17 mouse cellular contexts compared by ENCODE assay signal in the genomic region with DNA sequence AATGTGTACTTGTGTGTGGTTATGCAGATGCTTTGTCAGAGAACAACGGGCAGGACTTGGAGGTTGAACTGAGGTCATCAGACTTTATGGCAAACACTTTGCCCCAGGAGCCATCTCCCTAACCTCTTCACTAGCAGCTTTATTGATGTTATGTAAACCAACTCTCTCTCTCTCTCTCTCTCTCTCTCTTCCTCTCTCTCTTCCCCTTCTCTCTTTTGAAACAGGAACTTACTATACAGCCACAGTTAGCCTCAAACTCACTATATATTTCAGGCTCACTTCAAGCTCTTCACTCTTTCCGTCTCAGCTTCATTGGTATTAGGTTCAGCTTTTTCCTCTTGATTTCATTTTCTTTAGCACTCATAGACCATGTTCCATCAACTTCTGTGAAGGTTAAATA.
"Had no signal": no experiment of that assay in that cellular context is flagged by ENCODE, and none has a peak within 500 bp of the region (broad histone marks: within the 10 kb centered on the region; RNA-seq: fewer than 3 reads in every experiment).

No protein-coding gene starts in this region.

- H3K4me3 ChIP-seq: kidney, embryonic 15.5 days; liver, embryonic 13.5 days; megakaryocyte, embryonic 14.5 days; midbrain, embryonic 10.5 days; midbrain, embryonic 13.5 days; stomach, embryonic 15.5 days had no signal

- H3K27me3 ChIP-seq: kidney, embryonic 15.5 days; liver, embryonic 13.5 days; megakaryocyte, embryonic 14.5 days; midbrain, embryonic 13.5 days; stomach, embryonic 15.5 days had no signal

- DNase-seq: kidney, adult 11 months; kidney, adult 8-10 months; kidney, postnatal 10 days; kidney, postnatal 36 days; liver, embryonic 13.5 days; lung, adult 2 months; lung, postnatal 14 days; lung, postnatal 4 days; right cerebral cortex, adult 18-20 months; right cerebral cortex, postnatal 14 days; right cerebral cortex, postnatal 4 days; thymus, postnatal 25 days had no signal

- H3K4me1 ChIP-seq: liver, embryonic 13.5 days; midbrain, embryonic 10.5 days; midbrain, embryonic 13.5 days; stomach, embryonic 15.5 days had no signal

- H3K4me2 ChIP-seq: kidney, embryonic 15.5 days; liver, embryonic 13.5 days; midbrain, embryonic 13.5 days; stomach, embryonic 15.5 days had no signal

- H3K9me3 ChIP-seq: kidney, embryonic 15.5 days; liver, embryonic 13.5 days; megakaryocyte, embryonic 14.5 days; midbrain, embryonic 10.5 days; midbrain, embryonic 13.5 days; stomach, embryonic 15.5 days had no signal

- H3K9ac ChIP-seq: kidney, embryonic 15.5 days; liver, embryonic 13.5 days; midbrain, embryonic 13.5 days; stomach, embryonic 15.5 days had no signal

- ATAC-seq: midbrain, embryonic 13.5 days had no signal

- H3K27ac ChIP-seq: kidney, embryonic 15.5 days; liver, embryonic 13.5 days; midbrain, embryonic 10.5 days; midbrain, embryonic 13.5 days; stomach, embryonic 15.5 days had no signal

- H3K36me3 ChIP-seq: kidney, embryonic 15.5 days; liver, embryonic 13.5 days; midbrain, embryonic 10.5 days; midbrain, embryonic 13.5 days; stomach, embryonic 15.5 days had no signal
